Mouse (Mus musculus): ENCODE data around the gene Fkbp11.
A peak's percentile ranks its signal among the peaks of the same experiment; 100 is the strongest.

Fkbp11 gene

DNA sequence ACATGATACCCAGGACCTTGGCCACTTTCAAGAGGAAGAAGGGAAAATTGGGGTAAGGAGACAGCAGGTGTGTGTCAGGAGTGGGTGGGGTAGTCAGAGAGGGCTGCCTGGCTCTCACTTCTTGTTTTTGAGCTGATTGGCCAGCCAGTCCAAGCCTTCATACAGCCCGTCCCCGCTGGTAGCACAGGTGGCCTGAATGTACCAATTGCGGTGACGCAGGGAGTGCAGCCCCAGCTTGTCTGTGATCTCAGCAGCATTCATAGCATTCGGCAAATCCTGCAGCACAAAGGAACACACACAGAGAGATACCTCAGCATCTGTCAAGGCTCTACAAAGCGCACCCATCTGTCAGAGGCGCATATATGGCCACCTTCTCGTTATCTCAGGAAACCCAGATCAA lies 12.2 kb upstream of the Fkbp11 start:
- no peak for DNase-seq (ENCODE audit: low spot score in 2 of 2)

- no peak for DNase-seq (ENCODE audit: low spot score in 2 of 2)
Observed at GRCm38 (mm10) chr15:98738796-98739195, 10.8 kb upstream of the Fkbp11 start.

DNA sequence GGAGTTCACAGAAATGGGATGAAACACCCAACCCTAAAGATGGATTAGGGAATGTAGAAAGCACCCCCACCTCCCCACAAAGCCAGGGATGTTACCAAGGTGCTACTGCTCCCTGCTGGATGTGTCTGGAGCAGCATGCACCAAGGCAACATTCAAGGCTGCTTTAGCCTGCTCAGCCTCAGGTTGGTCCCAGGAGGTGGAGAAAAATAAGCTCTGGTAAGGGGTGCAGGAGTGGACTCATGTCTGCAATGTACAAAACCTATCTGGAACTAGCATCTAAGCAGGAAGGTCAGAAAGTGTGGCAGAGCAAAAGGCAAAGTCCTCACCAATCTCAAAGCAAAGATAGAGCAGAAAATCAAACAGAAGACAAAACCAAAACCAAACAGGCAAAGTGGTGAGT lies 9.9 kb upstream of the Fkbp11 start:
- DNase-seq (ENCODE audit: low spot score in 2 of 2) = no peak

DNA sequence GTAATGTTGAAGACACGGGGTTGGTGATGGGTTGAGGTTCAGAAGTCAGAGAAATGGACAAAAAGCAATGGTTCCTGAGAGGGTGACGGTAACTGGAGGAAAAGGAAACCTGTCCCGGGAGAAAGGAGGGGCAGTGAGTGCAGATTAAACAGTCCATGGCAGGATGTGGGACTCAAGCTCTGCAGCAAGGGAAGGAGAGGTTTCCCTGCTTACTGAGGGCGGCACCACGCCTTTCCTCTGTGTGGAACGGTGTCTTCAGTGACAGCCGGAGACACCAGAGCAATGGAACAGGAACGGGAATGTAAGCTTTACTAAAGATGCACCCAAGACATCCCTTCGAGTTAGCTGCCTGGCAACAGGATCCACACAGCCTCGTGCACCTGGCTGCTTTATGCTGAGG lies 8.5 kb upstream of the Fkbp11 start:
- DNase-seq (ENCODE audit: low spot score in 2 of 2) = no peak

DNA sequence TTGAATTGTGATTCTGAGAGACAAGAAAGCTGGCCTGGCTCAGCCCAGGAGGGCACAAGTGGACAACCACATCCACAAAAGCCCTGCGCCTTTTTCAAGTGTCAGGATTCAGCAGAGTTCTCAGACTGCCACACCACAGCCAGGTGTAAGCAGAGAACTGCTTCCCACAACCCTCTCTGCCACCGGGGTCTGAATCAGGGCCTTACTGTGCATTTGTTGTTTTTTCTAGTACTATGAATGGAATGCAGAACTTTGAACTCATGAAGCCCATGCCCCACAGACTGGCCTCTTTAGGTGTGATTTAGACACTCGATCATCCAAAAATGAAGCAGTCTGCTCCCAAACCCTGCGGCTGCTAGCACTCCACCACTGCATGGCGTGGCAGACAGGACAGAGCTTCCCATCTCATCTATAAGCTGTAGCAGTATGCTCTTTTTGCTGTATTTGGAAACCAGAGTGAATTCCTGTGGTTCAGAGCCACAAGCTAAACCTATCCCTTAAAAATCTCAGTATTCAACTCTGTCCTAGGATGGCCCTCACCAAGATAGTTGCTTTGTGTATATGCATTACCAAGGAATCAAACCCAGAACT lies 6.1 kb upstream of the Fkbp11 start:
- DNase-seq (ENCODE audit: low spot score in 2 of 2) = no peak

DNA sequence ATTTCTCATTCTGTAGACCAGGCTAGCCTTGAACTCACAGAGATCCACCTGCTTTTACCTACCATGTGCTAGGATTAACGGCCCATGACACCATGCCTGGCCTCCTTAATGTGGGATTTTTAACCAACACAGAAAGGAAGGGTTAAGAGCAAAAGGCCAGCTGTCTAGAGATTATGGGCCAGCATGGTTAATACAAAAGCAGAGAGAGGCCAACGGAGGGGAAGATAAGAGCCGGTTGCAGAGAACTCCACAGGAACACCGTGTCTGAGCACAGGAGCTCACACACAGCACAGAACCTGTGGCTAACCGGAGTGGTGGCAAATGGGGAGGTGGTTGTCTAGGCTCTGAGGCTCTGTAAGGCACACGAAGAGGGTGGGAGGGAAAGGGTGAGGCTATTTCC lies 5.4 kb upstream of the Fkbp11 start:
- no peak for DNase-seq (ENCODE audit: low spot score in 2 of 2)

DNA sequence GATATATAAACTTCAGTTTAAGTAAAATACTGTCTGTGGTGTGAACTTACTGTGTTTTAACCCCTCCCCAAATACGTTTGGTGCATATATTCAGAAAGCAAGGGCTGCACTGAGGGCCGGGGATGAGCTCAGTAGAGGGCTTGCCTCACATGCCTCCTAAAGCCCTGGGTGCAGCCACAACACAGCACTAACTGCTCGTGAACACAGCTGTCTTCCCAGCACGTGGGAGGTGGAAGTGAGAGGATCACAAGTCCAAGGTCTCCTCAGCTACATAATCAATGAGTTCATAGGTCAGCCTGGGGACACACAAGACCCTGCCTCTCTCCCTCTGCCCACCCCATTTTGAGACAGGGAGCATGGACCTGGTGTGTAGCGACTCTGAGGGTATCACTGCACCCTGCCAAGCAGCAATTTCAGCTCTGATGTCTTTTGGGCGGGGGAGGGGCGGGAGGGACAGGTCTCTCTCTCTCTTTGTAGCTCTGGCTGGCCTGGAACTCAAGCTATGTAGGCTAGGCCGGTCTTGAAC lies 4.1 kb upstream of the Fkbp11 start:
- DNase-seq (ENCODE audit: low spot score in 2 of 2) = no peak

- no peak for DNase-seq (ENCODE audit: low spot score in 2 of 2)
Observed at GRCm38 (mm10) chr15:98730790-98731189, 2.8 kb upstream of the Fkbp11 start.

GRCm38 (mm10) chr15:98729791-98730545 lies 2.0 kb upstream of the Fkbp11 start:
- DNase-seq (ENCODE audit: low spot score in 2 of 2) = no peak

- no peak for DNase-seq (ENCODE audit: low spot score in 2 of 2)
Observed at GRCm38 (mm10) chr15:98728366-98728765, 368 bp upstream of the Fkbp11 start.

DNA sequence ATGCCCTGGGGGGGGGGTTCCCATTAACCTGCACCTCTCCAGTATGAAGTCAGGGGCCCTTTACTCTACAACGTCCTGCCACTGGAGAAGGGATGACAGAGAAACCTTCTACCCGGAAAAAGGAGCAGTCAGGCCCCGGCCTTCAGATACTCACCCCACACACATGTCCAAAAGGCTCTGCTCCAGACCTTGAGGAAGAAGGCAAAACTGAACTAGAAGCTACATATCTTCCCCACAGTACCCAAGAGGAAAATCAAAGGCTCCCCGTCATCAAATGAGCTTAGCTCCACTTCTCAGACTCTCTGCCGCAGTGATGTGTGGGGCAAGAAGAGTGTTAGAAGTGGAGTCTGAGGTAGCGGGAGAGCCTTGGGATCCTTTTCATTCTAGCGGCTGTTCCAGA lies 1.3 kb downstream of the Fkbp11 start:
- DNase-seq (ENCODE audit: low spot score in 2 of 2) = no peak

- no peak for DNase-seq (ENCODE audit: low spot score in 2 of 2)
Observed at GRCm38 (mm10) chr15:98726079-98726478, 1.9 kb downstream of the Fkbp11 start.

DNA sequence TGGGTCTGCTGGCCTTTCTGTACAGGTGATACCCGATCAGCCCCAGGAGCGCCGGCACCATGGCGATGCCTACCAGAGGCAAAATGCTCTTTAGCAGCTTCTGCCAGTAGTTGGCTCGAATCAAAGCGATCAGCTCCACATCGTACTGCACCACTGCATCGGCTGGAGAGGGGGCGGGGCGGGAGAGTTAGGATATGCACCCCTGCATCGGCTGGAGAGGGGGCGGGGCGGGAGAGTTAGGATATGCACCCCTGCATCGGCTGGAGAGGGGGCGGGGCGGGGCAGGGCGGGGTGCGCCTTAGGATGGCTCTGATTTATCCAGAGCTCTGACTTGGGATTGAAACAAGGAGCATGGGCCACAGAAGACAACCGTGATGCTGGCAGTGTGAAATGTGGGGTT lies 3.6 kb downstream of the Fkbp11 start:
- DNase-seq (ENCODE audit: low spot score in 2 of 2) = no peak

- DNase-seq (ENCODE audit: low spot score in 2 of 2) = no peak
Observed at GRCm38 (mm10) chr15:98722854-98723253, 5.1 kb downstream of the Fkbp11 start.

DNA sequence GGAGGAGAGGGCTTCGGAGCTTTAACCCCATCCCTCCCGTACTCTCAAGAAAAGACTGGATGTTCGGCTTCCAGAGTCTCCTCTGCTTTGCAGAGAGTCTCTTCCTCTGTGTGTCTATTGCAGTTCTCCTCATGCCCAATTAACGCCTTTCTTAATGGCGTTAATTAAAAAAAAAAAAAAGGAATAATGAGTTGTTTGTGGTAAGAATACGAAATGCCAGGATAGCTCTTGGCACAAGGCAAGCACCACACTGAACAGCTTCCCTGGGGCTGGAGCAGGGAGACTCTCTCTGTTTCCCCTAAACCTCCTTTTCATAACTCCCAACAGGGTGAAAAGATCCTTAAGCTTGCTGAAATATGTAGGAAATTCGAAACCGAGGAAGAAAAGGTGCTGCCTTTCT lies 5.8 kb downstream of the Fkbp11 start:
- DNase-seq (ENCODE audit: low spot score in 2 of 2) = no peak

DNA sequence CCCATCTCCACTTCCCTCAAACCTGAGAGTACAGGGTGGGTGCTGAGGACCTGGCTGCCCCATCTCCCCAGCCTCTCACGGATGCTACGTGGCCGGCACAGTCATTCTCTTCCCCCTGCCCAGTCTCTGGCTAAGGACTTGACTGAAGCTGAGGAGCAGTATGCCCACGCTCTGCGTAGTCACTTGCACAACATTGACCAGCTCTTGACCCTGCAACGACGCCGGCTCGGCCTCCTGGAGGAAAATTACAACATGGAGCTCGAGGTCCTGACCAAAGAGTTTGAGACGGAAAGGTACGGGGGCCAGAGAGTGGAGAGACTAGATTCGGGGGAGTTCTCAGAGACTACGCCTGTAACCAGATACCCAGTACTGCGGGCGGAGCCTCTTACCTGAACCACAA lies 10.7 kb downstream of the Fkbp11 start:
- no peak for DNase-seq (ENCODE audit: low spot score in 2 of 2)

DNA sequence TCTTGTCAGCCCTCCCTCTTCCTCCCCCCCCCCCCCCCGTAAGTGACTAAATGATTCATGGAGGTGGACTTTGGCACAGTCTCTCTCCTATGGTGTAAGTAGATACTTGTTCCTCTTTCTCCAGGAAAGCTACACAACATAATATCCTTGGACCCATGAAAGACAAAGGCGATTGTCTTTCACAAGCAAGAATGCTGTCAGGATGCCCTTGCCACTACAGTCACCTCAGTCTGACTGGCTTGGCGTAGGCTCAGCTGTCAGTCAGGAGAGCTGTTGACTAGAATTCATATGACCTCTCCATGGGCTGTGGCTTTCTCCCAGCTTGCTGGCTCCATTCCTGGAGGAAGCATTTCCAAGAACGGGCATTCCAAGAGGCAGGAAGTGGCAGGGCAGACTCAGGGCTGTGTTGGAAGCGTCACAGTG lies 13.8 kb downstream of the Fkbp11 start:
- DNase-seq (ENCODE audit: low spot score in 2 of 2) = peak; percentile 41 to 60

DNA sequence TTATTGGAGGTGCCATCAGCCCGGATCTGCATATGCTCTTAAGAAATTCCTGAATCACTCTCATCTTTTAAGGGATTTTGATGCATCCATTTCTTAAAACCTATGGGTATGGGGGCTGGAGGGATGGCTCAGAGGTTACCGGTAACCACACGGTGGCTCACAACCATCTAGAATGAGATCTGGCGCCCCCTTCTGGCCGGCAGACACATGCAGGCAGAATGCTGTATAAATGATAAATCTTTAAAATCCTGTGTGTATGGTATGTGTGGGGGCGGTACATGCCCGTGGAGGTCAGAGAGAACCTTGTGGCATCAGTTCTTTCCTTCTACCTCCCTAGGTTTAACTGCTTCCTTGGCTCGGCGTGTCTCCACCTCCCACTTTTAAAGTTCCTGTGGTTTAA lies 17.6 kb downstream of the Fkbp11 start:
- DNase-seq (ENCODE audit: low spot score in 2 of 2) = peak in 1 of 2 experiments; percentile 22

- peak; percentile 82 to 83 for DNase-seq (ENCODE audit: low spot score in 2 of 2)
Observed at GRCm38 (mm10) chr15:98707766-98708372, 20.1 kb downstream of the Fkbp11 start, which contains the start of gene Ccdc65. TSS of gene Ccdc65 (plus strand) at chr15:98708207.

DNA sequence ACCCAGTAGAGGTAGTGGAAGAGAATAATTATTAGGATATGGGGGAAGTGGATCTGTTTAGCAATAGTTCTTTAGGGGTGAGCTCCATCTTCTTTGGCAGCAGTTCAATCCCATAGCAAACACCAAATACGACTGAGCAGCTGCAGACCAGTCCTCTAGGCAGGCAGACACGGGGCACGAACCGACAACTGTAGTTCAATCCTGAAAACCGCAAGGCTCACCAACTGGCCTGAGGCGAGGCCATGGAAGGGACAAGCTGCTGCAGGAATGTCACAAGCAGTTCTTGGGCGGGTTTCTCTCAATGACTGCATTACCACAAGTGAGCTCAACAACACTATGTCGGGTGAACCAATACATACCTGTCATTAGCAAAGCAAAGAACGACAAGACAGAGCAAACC lies 23.7 kb downstream of the Fkbp11 start:
- DNase-seq (ENCODE audit: low spot score in 2 of 2) = no peak

DNA sequence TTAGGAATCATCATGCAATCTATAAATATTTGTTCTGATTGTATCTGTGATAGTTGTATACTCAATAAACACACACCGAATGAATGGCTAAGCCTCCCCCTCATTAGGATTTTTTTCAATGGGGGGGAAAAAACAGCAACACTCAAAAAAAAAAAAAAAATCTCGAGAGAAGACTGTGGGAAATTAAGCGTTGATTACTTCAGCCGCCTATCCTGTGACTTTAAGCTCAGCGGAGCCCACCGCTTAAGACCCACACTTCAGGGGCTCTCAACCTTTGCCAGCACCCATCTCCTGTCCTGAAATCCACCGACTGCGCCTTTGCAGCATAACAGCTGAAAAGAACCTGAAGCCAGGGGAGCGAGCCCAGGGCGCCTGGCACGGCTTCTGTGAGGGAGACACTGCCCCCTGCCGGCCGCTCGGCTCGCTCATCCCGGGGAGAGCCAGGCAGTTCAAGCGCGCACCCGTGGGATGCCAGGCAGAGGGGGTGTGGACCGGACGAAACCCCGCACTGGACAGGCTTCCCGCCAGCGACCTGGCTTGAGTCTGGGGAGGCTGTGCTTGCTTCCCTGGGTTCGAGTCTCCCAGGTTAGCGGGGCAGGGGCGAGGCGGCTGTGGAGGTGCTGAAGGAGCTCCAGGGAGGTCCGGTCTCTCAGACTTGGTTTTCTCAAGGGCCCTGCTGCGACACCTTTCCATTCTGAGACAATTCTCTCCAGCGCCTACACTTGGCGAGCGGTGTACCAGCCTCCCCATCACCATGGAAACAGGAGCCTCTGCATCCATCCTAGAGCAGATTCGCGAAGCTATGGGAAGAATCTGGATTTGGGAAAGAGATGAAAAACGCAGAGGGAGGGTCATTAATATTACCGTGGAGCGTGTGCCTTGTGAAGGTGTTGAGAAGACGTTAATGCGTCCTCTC lies 28.6 kb downstream of the Fkbp11 start:
- peak; percentile 73 to 79 for DNase-seq (ENCODE audit: low spot score in 2 of 2)

- DNase-seq (ENCODE audit: low spot score in 2 of 2) = no peak
Observed at GRCm38 (mm10) chr15:98696216-98696615, 31.8 kb downstream of the Fkbp11 start.

All from heart, adult 9 months (tissue).